Mouse (Mus musculus): ENCODE measurements at regions not wholly inside any gene's neighbourhood (a gene's known extent, or its start where the extent isn't known, plus 50 kb on each side); places are given as distances from the start of the nearest gene placed in this dataset.

- no peak for DNase-seq
Observed at GRCm38 (mm10) chr4:105282681-105283462, 125.7 kb downstream of the Plpp3 start.

- no peak for DNase-seq
Observed at GRCm38 (mm10) chr4:105285431-105286013, 128.4 kb downstream of the Plpp3 start.

GRCm38 (mm10) chr4:105286299-105286698 lies 129.2 kb downstream of the Plpp3 start:
- no peak for DNase-seq

- no peak for DNase-seq
Observed at GRCm38 (mm10) chr4:105286809-105287208, 129.7 kb downstream of the Plpp3 start.

- no peak for DNase-seq
Observed at GRCm38 (mm10) chr4:105287419-105287818, 130.3 kb downstream of the Plpp3 start.

- DNase-seq = no peak
Observed at GRCm38 (mm10) chr4:105289635-105290034, 132.5 kb downstream of the Plpp3 start.

- no peak for DNase-seq
Observed at GRCm38 (mm10) chr4:105290847-105291475, 133.8 kb downstream of the Plpp3 start.

- DNase-seq = no peak
Observed at GRCm38 (mm10) chr4:105291503-105291902, 134.4 kb downstream of the Plpp3 start.

GRCm38 (mm10) chr4:105299358-105299757 lies 142.2 kb downstream of the Plpp3 start:
- DNase-seq = no peak

- no peak for DNase-seq
Observed at GRCm38 (mm10) chr4:105301547-105301946, 144.4 kb downstream of the Plpp3 start.

GRCm38 (mm10) chr4:105304166-105304565 lies 147.0 kb downstream of the Plpp3 start:
- no peak for DNase-seq

GRCm38 (mm10) chr4:105305931-105306330 lies 148.8 kb downstream of the Plpp3 start:
- DNase-seq = no peak

- DNase-seq = no peak
Observed at GRCm38 (mm10) chr4:105307356-105307755, 150.2 kb downstream of the Plpp3 start.

- no peak for DNase-seq
Observed at GRCm38 (mm10) chr4:105307905-105308304, 150.8 kb downstream of the Plpp3 start.

- no peak for DNase-seq
Observed at GRCm38 (mm10) chr4:105308971-105309488, 151.9 kb downstream of the Plpp3 start.

GRCm38 (mm10) chr4:105312643-105313042 lies 155.5 kb downstream of the Plpp3 start:
- no peak for DNase-seq

- no peak for DNase-seq
Observed at GRCm38 (mm10) chr4:105313151-105313818, 156.1 kb downstream of the Plpp3 start.

GRCm38 (mm10) chr4:105315095-105315494 lies 157.9 kb downstream of the Plpp3 start:
- no peak for DNase-seq

GRCm38 (mm10) chr4:105316478-105317206 lies 159.5 kb downstream of the Plpp3 start:
- peak; percentile 69 for DNase-seq

GRCm38 (mm10) chr4:105318421-105318820 lies 161.3 kb downstream of the Plpp3 start:
- no peak for DNase-seq

GRCm38 (mm10) chr4:105323446-105323845 lies 166.3 kb downstream of the Plpp3 start:
- DNase-seq = no peak

GRCm38 (mm10) chr4:105326989-105327388 lies 169.8 kb downstream of the Plpp3 start:
- DNase-seq = no peak
